Mouse (Mus musculus): ENCODE measurements at regions not wholly inside any gene's neighbourhood (a gene's known extent, or its start where the extent isn't known, plus 50 kb on each side); places are given as distances from the start of the nearest gene placed in this dataset.
"Not testable (repeated sequence)": the region's sequence is repeated elsewhere in the genome, so short reads cannot be mapped to it uniquely, and the experiment has no call there.

DNA sequence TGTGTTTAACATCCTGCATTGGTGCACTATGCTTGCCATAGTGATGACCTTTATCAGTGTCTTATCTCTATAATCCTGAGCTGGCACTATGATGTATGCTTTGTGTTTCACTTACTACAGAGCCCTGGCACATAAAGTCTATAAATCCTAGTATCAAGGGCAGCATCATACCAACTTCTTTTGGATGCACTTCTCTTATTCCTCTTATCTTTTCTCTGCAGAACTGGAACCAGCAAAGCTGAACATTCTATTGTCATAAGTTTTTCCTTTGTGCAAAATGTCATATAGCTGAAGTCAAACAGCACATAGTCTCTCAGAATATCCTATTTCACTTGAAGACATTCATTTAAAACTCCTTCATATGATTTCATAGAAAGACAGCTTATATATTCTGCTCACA lies 563.3 kb upstream of the Foxg1 start:
- DNase-seq (ENCODE audit: low spot score in 2 of 2), result no peak

DNA sequence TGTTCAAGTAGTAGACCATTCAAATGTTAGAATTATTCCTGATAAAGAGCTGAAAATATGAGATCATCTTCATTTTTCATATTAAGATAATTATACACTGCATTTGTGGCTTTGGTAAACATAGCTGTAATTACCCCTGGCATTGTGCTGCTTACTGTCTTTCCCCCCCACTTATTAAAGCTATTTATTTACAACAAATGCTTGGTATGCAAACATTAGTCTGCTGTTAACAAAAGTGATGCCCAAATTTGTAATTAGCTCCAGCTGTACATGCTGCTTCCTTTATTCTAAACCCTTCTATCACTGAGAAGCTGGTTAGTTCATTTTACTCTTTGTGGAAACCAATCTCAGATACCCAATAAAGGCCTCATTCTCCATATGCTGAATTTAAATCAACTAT lies 562.3 kb upstream of the Foxg1 start:
- DNase-seq (ENCODE audit: low spot score in 2 of 2), result no peak

- no peak for DNase-seq (ENCODE audit: low spot score in 2 of 2)
These were observed 556.2 kb upstream of the Foxg1 start for GRCm38 (mm10) chr12:48826300-48826699.

- not testable (repeated sequence) for DNase-seq (ENCODE audit: low spot score in 2 of 2)
These were observed 529.1 kb upstream of the Foxg1 start for GRCm38 (mm10) chr12:48853356-48853755.

DNA sequence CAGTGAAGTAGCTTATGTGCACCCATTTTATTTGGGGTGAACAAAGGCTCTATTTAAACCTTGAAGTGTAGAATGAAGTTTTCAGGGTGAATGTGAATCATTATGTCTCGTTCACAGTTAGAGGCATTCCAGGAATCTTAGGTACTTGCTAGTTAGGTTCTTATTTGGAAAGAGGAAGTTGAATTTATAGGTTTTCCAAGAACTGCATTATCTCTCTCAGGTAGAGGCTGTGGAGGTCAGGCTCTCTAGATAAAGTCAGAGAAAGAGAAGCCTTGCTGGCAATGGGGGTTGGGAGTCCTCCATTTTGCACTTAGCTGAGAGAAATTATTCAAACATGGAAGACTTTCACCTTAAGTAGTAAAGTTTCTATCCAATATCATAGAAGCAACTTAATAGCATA lies 528.4 kb upstream of the Foxg1 start:
- DNase-seq (ENCODE audit: low spot score in 2 of 2), result no peak

DNA sequence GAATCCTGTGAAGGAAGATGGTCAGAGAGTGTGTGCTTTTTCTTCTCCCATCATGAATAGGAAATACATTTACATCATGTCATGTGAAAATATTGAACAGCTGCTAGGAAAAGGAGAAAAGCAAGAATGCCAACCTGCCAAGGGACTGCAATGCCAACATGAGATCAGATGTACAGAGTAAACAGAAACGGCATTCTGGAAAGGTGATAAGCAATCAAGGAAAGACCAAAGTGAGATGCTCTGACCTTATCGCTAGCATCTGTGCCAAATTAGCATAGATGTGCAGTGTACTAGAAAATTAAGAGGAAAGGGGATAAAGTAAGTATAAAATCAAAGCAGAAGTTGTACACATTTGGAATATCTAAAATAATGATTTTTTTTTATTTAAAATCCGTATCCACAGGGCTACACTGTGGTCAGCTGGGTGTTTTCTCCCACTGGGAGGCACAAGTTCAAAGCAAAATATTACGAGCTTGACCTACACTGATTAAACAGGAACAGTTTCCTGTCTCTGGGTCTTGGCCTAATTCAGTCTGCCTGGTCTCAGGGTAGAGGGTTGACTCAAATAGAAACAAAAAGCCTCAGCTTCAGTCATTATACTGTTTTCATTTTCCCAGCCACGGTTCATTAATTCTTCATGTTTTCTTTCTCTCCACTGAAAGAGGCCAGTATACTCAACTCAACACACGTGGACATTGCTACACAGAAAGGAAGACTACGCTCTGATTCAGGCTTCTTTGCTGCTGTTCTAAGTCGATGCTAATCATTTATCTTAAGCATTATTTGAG lies 504.0 kb upstream of the Foxg1 start:
- peak in 1 of 2 experiments; percentile 1 for DNase-seq (ENCODE audit: low spot score in 2 of 2)

All from layer of hippocampus, postnatal 14 days (tissue).